Comparison of ENCODE assay signal across 11 mouse cellular contexts in genomic region chr1:155608524-155608923, GRCm38 (mm10).
"Had no signal": no experiment of that assay in that cellular context is flagged by ENCODE, and none has a peak within 500 bp of the region (broad histone marks: within the 10 kb centered on the region; RNA-seq: fewer than 3 reads in every experiment).

No protein-coding gene starts in this region.

- DNase-seq: retina, postnatal 1 day; right cerebral cortex, adult 18-20 months; right cerebral cortex, postnatal 25 days; right cerebral cortex, postnatal 4 days; spleen, adult 18-20 months; thymus, adult 18-20 months; thymus, adult 2 months; thymus, postnatal 14 days; thymus, postnatal 25 days; thymus, postnatal 36 days; thymus, postnatal 4 days had no signal
